Mouse (Mus musculus): ENCODE results near the gene Carf. TPM values are rescaled to one million over a fixed set of nuclear protein-coding genes. Genes with fewer than 3 reads are reported as not detected.
"Not testable (repeated sequence)": the region's sequence is repeated elsewhere in the genome, so short reads cannot be mapped to it uniquely, and the experiment has no call there.

Gene Carf
- 5.0 and 5.7 TPM in 2 replicates for polyA plus RNA-seq (2015; fragmentation: Nextera tagmentation; extraction: Ambion mirVana)

- Histone ChIP-seq H3K36me3 (peaks cover 8% of the 10 kb centered on the region), H3K4me1 (peaks cover 8% of the 10 kb centered on the region; the same call in 1 of the 2 replicates), H3K27me3 (no peaks in the 10 kb centered on the region), H3K9ac (peak within 1 kb of the TSS; percentile 97), H3K27ac (peak within 1 kb of the TSS; percentile 99), H3K4me2 (peak within 1 kb of the TSS; percentile 65), H3K9me3 (no peaks in the 10 kb centered on the region), H3K4me3 (peak within 1 kb of the TSS; percentile 92)
- peak; percentile 97 for ATAC-seq (ENCODE audit: borderline replicate concordance, extremely low read depth, low FRiP score, low TSS enrichment)
- under 1% methylated on average over 70 of the region's 71 CpGs for WGBS
Observed at GRCm38 (mm10) chr1:60098024-60098781, at the start of gene Carf, which contains the start of gene Wdr12. TSS of gene Carf (plus strand) at chr1:60098247. TSS of gene Wdr12 (minus strand) at chr1:60098645.

- Histone ChIP-seq H3K27me3 (no peaks in the 10 kb centered on the region), H3K36me3 (no peaks in the 10 kb centered on the region), H3K4me1 (no peaks in the 10 kb centered on the region), H3K4me2 (no peak overlapping the region), H3K9ac (no peak overlapping the region), H3K27ac (no peak overlapping the region), H3K9me3 (no peaks in the 10 kb centered on the region), H3K4me3 (no peak overlapping the region)
- 36% methylated on average over 3 of the region's 3 CpGs for WGBS
- ATAC-seq (ENCODE audit: borderline replicate concordance, extremely low read depth, low FRiP score, low TSS enrichment) = no peak
Observed at GRCm38 (mm10) chr1:60054659-60055058, 43.4 kb upstream of the Carf start.

GRCm38 (mm10) chr1:60056310-60056709 lies 41.7 kb upstream of the Carf start:
- H3K36me3 ChIP-seq = no peaks in the 10 kb centered on the region
- no peaks in the 10 kb centered on the region for H3K27me3 ChIP-seq
- no peak overlapping the region for H3K27ac ChIP-seq
- no peak overlapping the region for H3K9ac ChIP-seq
- H3K4me2 ChIP-seq = no peak overlapping the region
- 88% methylated on average over 3 of the region's 3 CpGs for WGBS
- H3K9me3 ChIP-seq = no peaks in the 10 kb centered on the region
- H3K4me3 ChIP-seq = no peak overlapping the region
- H3K4me1 ChIP-seq = no peaks in the 10 kb centered on the region
- no peak for ATAC-seq (ENCODE audit: borderline replicate concordance, extremely low read depth, low FRiP score, low TSS enrichment)

GRCm38 (mm10) chr1:60070725-60071124 lies 27.3 kb upstream of the Carf start:
- ATAC-seq (ENCODE audit: borderline replicate concordance, extremely low read depth, low FRiP score, low TSS enrichment); H3K4me1 ChIP-seq; H3K9me3 ChIP-seq; H3K4me2 ChIP-seq; H3K27ac ChIP-seq; H3K27me3 ChIP-seq; H3K4me3 ChIP-seq; H3K36me3 ChIP-seq; H3K9ac ChIP-seq: not testable (repeated sequence)

- Histone ChIP-seq H3K4me2 (no peak overlapping the region), H3K9me3 (no peaks in the 10 kb centered on the region), H3K4me3 (no peak overlapping the region), H3K4me1 (no peaks in the 10 kb centered on the region), H3K27me3 (no peaks in the 10 kb centered on the region), H3K9ac (no peak overlapping the region), H3K36me3 (peaks cover 20% of the 10 kb centered on the region), H3K27ac (no peak overlapping the region)
- no peak for ATAC-seq (ENCODE audit: borderline replicate concordance, extremely low read depth, low FRiP score, low TSS enrichment)
- 66% methylated on average over 2 of the region's 2 CpGs for WGBS
Observed at GRCm38 (mm10) chr1:60074935-60075334, 23.1 kb upstream of the Carf start.

- ATAC-seq (ENCODE audit: borderline replicate concordance, extremely low read depth, low FRiP score, low TSS enrichment) = no peak
- 75% methylated on average over 3 of the region's 3 CpGs for WGBS
- H3K4me1 ChIP-seq = no peaks in the 10 kb centered on the region
- peaks cover 25% of the 10 kb centered on the region for H3K36me3 ChIP-seq
- no peak overlapping the region for H3K9ac ChIP-seq
- H3K27me3 ChIP-seq = no peaks in the 10 kb centered on the region
- no peak overlapping the region for H3K27ac ChIP-seq
- H3K4me2 ChIP-seq = no peak overlapping the region
- no peaks in the 10 kb centered on the region for H3K9me3 ChIP-seq
- no peak overlapping the region for H3K4me3 ChIP-seq
Observed at GRCm38 (mm10) chr1:60075590-60075989, 22.5 kb upstream of the Carf start.

- ATAC-seq (ENCODE audit: borderline replicate concordance, extremely low read depth, low FRiP score, low TSS enrichment) = no peak
- no peak overlapping the region for H3K4me2 ChIP-seq
Observed at GRCm38 (mm10) chr1:60076411-60076810, 21.6 kb upstream of the Carf start.

GRCm38 (mm10) chr1:60096572-60097276 lies 1.3 kb upstream of the Carf start:
- Histone ChIP-seq H3K4me3 (peak overlapping the region; percentile 92), H3K9ac (peak overlapping the region; percentile 97), H3K9me3 (no peaks in the 10 kb centered on the region), H3K4me2 (peak overlapping the region; percentile 65), H3K4me1 (peaks cover 8% of the 10 kb centered on the region; the same call in 1 of the 2 replicates), H3K36me3 (peaks cover 17% of the 10 kb centered on the region), H3K27me3 (no peaks in the 10 kb centered on the region), H3K27ac (no peak overlapping the region)
- no peak for ATAC-seq (ENCODE audit: borderline replicate concordance, extremely low read depth, low FRiP score, low TSS enrichment)
- 8% methylated on average over 13 of the region's 13 CpGs for WGBS

More at GRCm38 (mm10) chr1:60076411-60076810, 21.6 kb upstream of the Carf start:
- no peaks in the 10 kb centered on the region for H3K4me1 ChIP-seq
- no peak overlapping the region for H3K27ac ChIP-seq
- H3K9me3 ChIP-seq = no peaks in the 10 kb centered on the region
- peaks cover 28% of the 10 kb centered on the region for H3K36me3 ChIP-seq
- WGBS = 85% methylated on average over 6 of the region's 6 CpGs
- H3K4me3 ChIP-seq = no peak overlapping the region
- H3K9ac ChIP-seq = no peak overlapping the region
- no peaks in the 10 kb centered on the region for H3K27me3 ChIP-seq

- Histone ChIP-seq H3K4me2 (peak overlapping the region; percentile 65), H3K9me3 (no peaks in the 10 kb centered on the region), H3K36me3 (peaks cover 10% of the 10 kb centered on the region), H3K4me3 (peak overlapping the region; percentile 92), H3K27me3 (no peaks in the 10 kb centered on the region), H3K27ac (peak overlapping the region; percentile 99), H3K9ac (peak overlapping the region; percentile 97), H3K4me1 (peaks cover 8% of the 10 kb centered on the region; the same call in 1 of the 2 replicates)
- ATAC-seq (ENCODE audit: borderline replicate concordance, extremely low read depth, low FRiP score, low TSS enrichment) = peak; percentile 91
- 0% methylated on average over 25 of the region's 25 CpGs for whole genome bisulfite sequencing
Observed at GRCm38 (mm10) chr1:60097277-60098023, 597 bp upstream of the Carf start.

GRCm38 (mm10) chr1:60098839-60099238 lies 792 bp downstream of the Carf start:
- Histone ChIP-seq H3K9me3 (no peaks in the 10 kb centered on the region), H3K27me3 (no peaks in the 10 kb centered on the region), H3K27ac (no peak overlapping the region), H3K4me3 (peak overlapping the region; percentile 92), H3K4me2 (peak overlapping the region; percentile 65), H3K9ac (peak overlapping the region; percentile 97), H3K36me3 (peaks cover 4% of the 10 kb centered on the region), H3K4me1 (peaks cover 8% of the 10 kb centered on the region; the same call in 1 of the 2 replicates)
- ATAC-seq (ENCODE audit: borderline replicate concordance, extremely low read depth, low FRiP score, low TSS enrichment) = no peak
- WGBS = 7% methylated on average over 9 of the region's 9 CpGs

GRCm38 (mm10) chr1:60104582-60104981 lies 6.5 kb downstream of the Carf start:
- no peak for ATAC-seq (ENCODE audit: borderline replicate concordance, extremely low read depth, low FRiP score, low TSS enrichment)
- no peak overlapping the region for H3K9ac ChIP-seq

More at GRCm38 (mm10) chr1:60104582-60104981, 6.5 kb downstream of the Carf start:
- Histone ChIP-seq H3K4me3 (no peak overlapping the region), H3K36me3 (no peaks in the 10 kb centered on the region), H3K4me1 (no peaks in the 10 kb centered on the region), H3K4me2 (no peak overlapping the region), H3K27ac (no peak overlapping the region), H3K27me3 (no peaks in the 10 kb centered on the region), H3K9me3 (no peaks in the 10 kb centered on the region)
- 91% methylated on average over 1 of the region's 1 CpGs for WGBS
